Mouse (Mus musculus) heart, embryonic 16.5 days (tissue): ENCODE data around the gene Tmem39a. TPM values are rescaled to one million over a fixed set of nuclear protein-coding genes. Genes with fewer than 3 reads are reported as not detected.

ENCODE experiments used
- ATAC-seq: fragments of 200-750 bp; cut with Nextera tagmentation; replicated peaks from 2 replicates; pipeline ENCODE4 v1.8.0; 2017; ENCODE audit warnings: moderate number of reproducible peaks; ENCODE audit not compliant: insufficient read depth, low FRiP score; ENCODE audit errors: extremely low read depth
- H3K27ac ChIP-seq: fragments of 300-500 bp; sonication (generic); 2 replicates; pipeline ENCODE4 v1.5.1; 2014; ENCODE audit warnings: mild to moderate bottlenecking, low read length, control low read depth, moderate library complexity
- H3K27me3 ChIP-seq: fragments of 300-500 bp; sonication (generic); 2 replicates; pipeline ENCODE4 v1.6.1; 2014; ENCODE audit warnings: low read length, mixed read lengths; ENCODE audit not compliant: control insufficient read depth, insufficient read depth
- H3K36me3 ChIP-seq: fragments of 300-500 bp; sonication (generic); 2 replicates; pipeline ENCODE4 v1.6.1; 2014; ENCODE audit not compliant: control insufficient read depth, insufficient read depth
- H3K4me1 ChIP-seq: fragments of 300-500 bp; sonication (generic); 2 replicates; pipeline ENCODE4 v1.6.1; 2014; ENCODE audit warnings: low read length, mixed read lengths; ENCODE audit not compliant: control insufficient read depth, insufficient read depth
- H3K4me2 ChIP-seq: fragments of 300-500 bp; sonication (generic); 2 replicates; pipeline ENCODE4 v1.6.1; 2014; ENCODE audit warnings: low read depth, mild to moderate bottlenecking, control low read depth, low read length
- H3K4me3 ChIP-seq: fragments of 300-500 bp; sonication (generic); 2 replicates; pipeline ENCODE4 v1.5.1; 2014; ENCODE audit warnings: mild to moderate bottlenecking, control low read depth, low read length
- H3K9ac ChIP-seq: fragments of 300-500 bp; sonication (generic); 2 replicates; pipeline ENCODE4 v1.6.1; 2014; ENCODE audit warnings: low read length, control low read depth
- H3K9me3 ChIP-seq: fragments of 300-500 bp; sonication (generic); replicated peaks from 2 replicates; pipeline ENCODE4 v1.6.1; 2016; ENCODE audit warnings: low read length; ENCODE audit not compliant: control insufficient read depth
- WGBS: fragments of 180-500 bp; shearing (Covaris S2); extraction: QIAGEN DNeasy Blood & Tissue Kit; methylation state at CpG from one replicate; pipeline ENCODE4 v1.1.7; 2014; 5-methylcytosine and 5-hydroxymethylcytosine counted together
- polyA plus RNA-seq: library from polyadenylated mRNA; unstranded; fragments of >200 nt; fragmentation: Nextera tagmentation; extraction: Ambion mirVana; gene quantifications from 2 replicates; pipeline ENCODE4 v1.2.1, GENCODE M21; 2015

Gene Tmem39a
- polyA plus RNA-seq, 1 experiment from 2014 or later: 64.4 TPM

- no peak overlapping the region for H3K27ac ChIP-seq
- H3K4me3 ChIP-seq: no peak overlapping the region
- no peaks in the 10 kb centered on the region for H3K9me3 ChIP-seq
- no peaks in the 10 kb centered on the region for H3K27me3 ChIP-seq
- H3K4me1 ChIP-seq: peaks cover 27% of the 10 kb centered on the region
- no peak overlapping the region for H3K4me2 ChIP-seq
- peaks cover 72% of the 10 kb centered on the region for H3K36me3 ChIP-seq
- ATAC-seq: no peak
- WGBS: 29% methylated on average over 6 of the region's 6 CpGs
- no peak overlapping the region for H3K9ac ChIP-seq
Observed at GRCm38 (mm10) chr16:38619054-38619453, 60.6 kb downstream of the Tmem39a start.

DNA sequence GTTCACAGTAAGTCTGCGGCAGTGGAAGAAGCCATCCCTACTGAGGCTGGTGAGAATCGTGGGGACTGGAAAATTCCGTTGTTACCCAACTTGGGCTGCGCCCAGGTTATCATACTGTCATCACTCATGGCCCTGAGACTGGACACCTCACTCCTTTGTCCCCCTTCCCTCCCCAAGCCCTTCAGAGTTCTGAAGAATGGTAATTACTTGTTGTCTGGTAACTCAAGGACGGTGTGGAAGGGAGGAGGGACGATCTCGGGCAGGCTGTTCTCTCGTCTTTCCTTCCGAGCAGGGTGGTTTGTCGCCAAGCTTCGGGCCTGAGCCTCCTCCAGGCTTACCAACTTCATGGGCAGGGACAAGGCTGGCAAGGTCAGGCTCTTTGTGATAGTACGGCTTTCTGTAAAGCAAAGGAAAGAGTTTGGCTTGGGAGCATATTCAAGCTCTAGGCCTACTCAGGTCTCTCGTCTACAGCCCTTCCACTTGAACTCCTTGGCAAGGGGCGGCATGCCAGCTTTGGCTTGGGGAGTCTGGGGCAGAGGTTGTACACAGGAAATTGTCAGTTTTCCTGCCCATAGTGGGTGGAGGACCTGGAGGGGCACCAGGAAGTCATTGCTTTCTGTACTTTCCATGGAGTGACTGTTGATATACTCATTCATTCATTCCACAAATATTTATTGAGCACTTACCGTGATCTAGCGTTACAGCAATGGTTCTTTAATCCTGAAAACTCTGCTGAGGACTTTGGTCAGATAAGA lies 62.4 kb downstream of the Tmem39a start:
- peaks cover 67% of the 10 kb centered on the region for H3K36me3 ChIP-seq
- no peaks in the 10 kb centered on the region for H3K27me3 ChIP-seq
- WGBS: 59% methylated on average over 16 of the region's 16 CpGs
- no peak for ATAC-seq
- no peak overlapping the region for H3K9ac ChIP-seq
- H3K27ac ChIP-seq: peak overlapping the region; percentile 68
- peaks cover 44% of the 10 kb centered on the region for H3K4me1 ChIP-seq
- no peak overlapping the region for H3K4me3 ChIP-seq
- H3K4me2 ChIP-seq: no peak overlapping the region
- H3K9me3 ChIP-seq: no peaks in the 10 kb centered on the region

GRCm38 (mm10) chr16:38622283-38622682 lies 63.8 kb downstream of the Tmem39a start:
- no peak overlapping the region for H3K4me2 ChIP-seq
- no peaks in the 10 kb centered on the region for H3K9me3 ChIP-seq
- no peak for ATAC-seq
- no peaks in the 10 kb centered on the region for H3K27me3 ChIP-seq
- peaks cover 56% of the 10 kb centered on the region for H3K4me1 ChIP-seq
- WGBS: 60% methylated on average over 2 of the region's 2 CpGs
- no peak overlapping the region for H3K9ac ChIP-seq
- no peak overlapping the region for H3K4me3 ChIP-seq
- peaks cover 57% of the 10 kb centered on the region for H3K36me3 ChIP-seq
- peak overlapping the region; percentile 60 for H3K27ac ChIP-seq

GRCm38 (mm10) chr16:38624303-38624702 lies 65.8 kb downstream of the Tmem39a start:
- peak; percentile 59 for ATAC-seq
- Histone ChIP-seq H3K36me3 (peaks cover 39% of the 10 kb centered on the region), H3K9me3 (no peaks in the 10 kb centered on the region), H3K27ac (peak overlapping the region; percentile 96), H3K4me2 (peak overlapping the region; percentile 22; the same call in 1 of the 2 replicates), H3K9ac (peak overlapping the region; percentile 21; the same call in 1 of the 2 replicates), H3K27me3 (no peaks in the 10 kb centered on the region), H3K4me3 (no peak overlapping the region), H3K4me1 (peaks cover 70% of the 10 kb centered on the region)
- 42% methylated on average over 11 of the region's 11 CpGs for WGBS

GRCm38 (mm10) chr16:38625411-38625810 lies 66.9 kb downstream of the Tmem39a start:
- Histone ChIP-seq H3K36me3 (peaks cover 28% of the 10 kb centered on the region), H3K4me1 (peaks cover 78% of the 10 kb centered on the region), H3K9me3 (no peaks in the 10 kb centered on the region), H3K4me3 (no peak overlapping the region), H3K4me2 (0 out of 2 replicates have a peak overlapping the region, but pooled peaks have one; percentile 4), H3K9ac (peak overlapping the region; percentile 30), H3K27me3 (no peaks in the 10 kb centered on the region), H3K27ac (peak overlapping the region; percentile 96)
- ATAC-seq: no peak
- 47% methylated on average over 7 of the region's 7 CpGs for WGBS

DNA sequence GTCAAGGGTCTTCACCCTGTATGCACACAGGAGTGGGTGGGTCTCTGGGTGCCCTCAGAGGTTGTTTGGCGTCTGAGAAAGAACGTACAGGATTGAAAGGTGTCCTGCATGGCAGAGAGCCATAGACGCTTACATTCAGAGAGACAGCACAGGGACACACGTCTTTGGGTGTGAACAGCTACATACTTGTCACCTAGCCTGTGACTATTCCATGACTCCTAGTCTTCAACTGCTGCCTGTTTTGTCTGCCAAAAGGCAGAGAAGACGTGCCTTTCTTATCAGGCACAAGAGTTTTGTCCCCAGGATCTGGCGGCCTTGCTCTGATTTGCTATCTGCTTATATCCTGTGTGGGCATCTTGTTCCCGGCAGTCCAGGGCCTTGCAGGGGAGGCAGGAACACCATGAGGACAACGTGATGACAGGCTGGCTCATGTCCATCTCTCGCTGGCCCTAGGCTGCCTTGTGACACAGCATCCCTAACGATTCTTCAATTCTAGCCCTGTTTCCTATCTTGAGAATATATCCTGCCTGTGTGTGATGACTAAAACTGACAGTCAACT lies 67.4 kb downstream of the Tmem39a start:
- Histone ChIP-seq H3K9ac (peak overlapping the region; percentile 30), H3K9me3 (no peaks in the 10 kb centered on the region), H3K36me3 (peaks cover 23% of the 10 kb centered on the region), H3K27me3 (no peaks in the 10 kb centered on the region), H3K27ac (peak overlapping the region; percentile 96), H3K4me2 (peak overlapping the region; percentile 4; the same call in 1 of the 2 replicates), H3K4me1 (peaks cover 78% of the 10 kb centered on the region), H3K4me3 (no peak overlapping the region)
- 23% methylated on average over 10 of the region's 10 CpGs for WGBS
- ATAC-seq: peak; percentile 79

- H3K4me1 ChIP-seq: peaks cover 37% of the 10 kb centered on the region
- no peaks in the 10 kb centered on the region for H3K9me3 ChIP-seq
- H3K27ac ChIP-seq: 0 out of 2 replicates have a peak overlapping the region, but pooled peaks have one; percentile 20
- H3K4me3 ChIP-seq: no peak overlapping the region
- no peak overlapping the region for H3K9ac ChIP-seq
- no peaks in the 10 kb centered on the region for H3K27me3 ChIP-seq
- WGBS: 54% methylated on average over 6 of the region's 6 CpGs
- H3K36me3 ChIP-seq: peaks cover 28% of the 10 kb centered on the region
- no peak for ATAC-seq
- no peak overlapping the region for H3K4me2 ChIP-seq
Observed at GRCm38 (mm10) chr16:38632147-38632546, 73.6 kb downstream of the Tmem39a start.

DNA sequence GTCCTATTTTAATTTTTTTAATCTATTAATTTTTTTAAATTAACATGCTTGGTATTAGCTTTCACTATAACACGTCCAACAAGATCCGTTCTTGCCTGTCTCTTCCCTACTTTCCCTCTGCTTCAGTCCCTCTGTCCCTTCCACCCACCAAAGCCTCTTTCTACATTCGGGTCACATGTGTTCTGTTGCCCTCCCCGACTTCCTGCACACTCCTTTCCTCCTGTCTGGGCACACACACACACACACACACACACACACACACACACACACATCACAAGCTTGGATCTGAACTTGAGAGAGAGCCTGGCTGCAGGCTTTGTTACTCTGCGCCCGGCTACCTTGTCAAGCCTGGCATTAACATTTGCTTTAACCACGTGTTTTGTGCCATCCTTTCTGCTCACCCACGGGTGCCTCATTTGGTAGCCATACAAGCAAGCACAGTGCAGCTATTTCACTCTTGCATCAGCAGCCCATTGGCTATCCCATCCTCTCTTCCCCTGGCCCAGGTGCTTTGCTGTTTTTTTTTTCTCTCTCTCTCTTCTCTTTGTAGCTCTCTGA lies 77.4 kb downstream of the Tmem39a start:
- WGBS: 67% methylated on average over 8 of the region's 8 CpGs
- no peaks in the 10 kb centered on the region for H3K9me3 ChIP-seq
- peak overlapping the region; percentile 58; the same call in 1 of the 2 replicates for H3K27ac ChIP-seq
- H3K4me2 ChIP-seq: no peak overlapping the region; the same call in 1 of the 2 replicates
- H3K4me3 ChIP-seq: no peak overlapping the region
- peaks cover 52% of the 10 kb centered on the region for H3K36me3 ChIP-seq
- ATAC-seq: no peak
- H3K27me3 ChIP-seq: no peaks in the 10 kb centered on the region
- H3K4me1 ChIP-seq: peaks cover 11% of the 10 kb centered on the region
- H3K9ac ChIP-seq: no peak overlapping the region

DNA sequence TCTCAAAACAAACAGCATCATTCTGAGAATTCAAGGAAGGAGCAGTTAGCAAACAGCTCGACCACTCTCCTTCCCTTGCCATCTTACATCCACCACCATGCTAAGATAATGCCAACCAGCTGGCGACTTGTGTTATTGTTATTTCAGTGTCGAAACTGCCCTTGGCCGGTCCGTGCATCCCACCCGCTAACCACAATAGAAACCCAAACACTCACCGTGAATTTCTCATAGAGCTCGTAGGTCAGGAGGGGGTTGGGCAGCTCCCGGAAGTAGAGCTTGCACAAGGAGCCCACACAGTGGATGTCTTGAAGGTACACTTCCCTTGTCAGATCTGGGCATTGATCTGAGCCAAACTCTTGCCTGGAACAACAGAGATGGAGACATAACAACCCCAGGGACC lies 78.2 kb downstream of the Tmem39a start:
- 61% methylated on average over 9 of the region's 9 CpGs for WGBS
- H3K4me1 ChIP-seq: peaks cover 10% of the 10 kb centered on the region
- no peaks in the 10 kb centered on the region for H3K9me3 ChIP-seq
- peaks cover 52% of the 10 kb centered on the region for H3K36me3 ChIP-seq
- H3K4me3 ChIP-seq: no peak overlapping the region
- peak overlapping the region; percentile 58 for H3K27ac ChIP-seq
- 0 out of 2 replicates have a peak, but pooled peaks have one; percentile 34 for ATAC-seq
- no peaks in the 10 kb centered on the region for H3K27me3 ChIP-seq
- no peak overlapping the region for H3K9ac ChIP-seq
- H3K4me2 ChIP-seq: no peak overlapping the region
